Mouse (Mus musculus) naive thymus-derived CD4-positive, alpha-beta T cell, adult 2 months (primary cell): ENCODE data around the gene 2310033P09Rik.

Source experiments
- DNase-seq: peaks from one replicate; pipeline ENCODE4 v3.0.0-alpha.2; 2011; ENCODE audit warnings: low read depth

2310033P09Rik gene

DNA sequence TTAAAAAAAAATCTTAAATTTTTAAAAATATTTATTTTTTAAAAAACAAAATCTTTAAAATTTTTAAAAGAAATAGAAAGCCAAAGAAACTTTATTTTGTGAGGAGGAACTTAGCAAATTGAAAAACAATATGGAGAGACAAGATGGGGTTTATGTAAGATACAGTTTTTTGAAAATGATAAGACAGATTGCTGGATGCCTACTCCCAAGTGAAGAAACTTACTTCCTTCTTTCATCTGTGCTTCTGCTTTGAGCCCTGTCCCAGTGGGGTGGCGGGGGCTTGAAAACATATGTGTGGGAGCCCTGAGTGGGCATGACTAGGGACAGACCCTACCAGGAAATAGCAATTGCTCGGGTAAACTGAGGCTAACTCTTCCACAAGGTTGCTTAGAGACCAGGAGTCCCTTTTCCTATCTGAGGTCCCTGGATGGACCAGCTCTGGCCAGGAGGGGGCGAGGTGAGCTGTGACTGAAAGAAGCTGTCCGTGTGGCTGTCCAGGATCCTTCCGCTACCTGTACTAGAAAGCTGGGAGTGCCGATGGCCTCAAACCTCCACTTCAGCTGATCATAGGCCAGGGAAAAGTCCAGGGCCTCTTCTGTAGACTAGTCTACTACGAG, 22.1 kb downstream of the 2310033P09Rik start:
- DNase-seq: peak; percentile 73

DNA sequence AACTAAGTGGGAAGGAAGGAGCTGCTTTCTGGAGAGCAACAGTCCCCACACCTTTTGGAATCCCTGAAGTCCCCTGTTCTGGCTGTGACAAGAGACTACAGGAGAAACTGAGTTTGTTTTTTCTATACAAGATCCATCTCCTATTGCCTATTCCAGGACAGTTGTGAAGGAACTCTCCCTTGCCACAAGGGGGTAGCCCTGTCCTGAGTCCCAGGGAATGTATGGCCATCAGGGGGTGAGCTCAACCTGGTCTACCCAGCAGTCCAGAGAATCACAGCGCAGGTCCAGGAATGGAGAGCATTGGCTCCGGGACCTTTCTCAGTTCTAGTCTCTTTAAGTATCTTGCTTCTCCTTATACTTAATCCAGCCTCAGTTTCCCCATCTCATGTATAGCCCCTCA, 24.7 kb downstream of the 2310033P09Rik start:
- DNase-seq: no peak

DNA sequence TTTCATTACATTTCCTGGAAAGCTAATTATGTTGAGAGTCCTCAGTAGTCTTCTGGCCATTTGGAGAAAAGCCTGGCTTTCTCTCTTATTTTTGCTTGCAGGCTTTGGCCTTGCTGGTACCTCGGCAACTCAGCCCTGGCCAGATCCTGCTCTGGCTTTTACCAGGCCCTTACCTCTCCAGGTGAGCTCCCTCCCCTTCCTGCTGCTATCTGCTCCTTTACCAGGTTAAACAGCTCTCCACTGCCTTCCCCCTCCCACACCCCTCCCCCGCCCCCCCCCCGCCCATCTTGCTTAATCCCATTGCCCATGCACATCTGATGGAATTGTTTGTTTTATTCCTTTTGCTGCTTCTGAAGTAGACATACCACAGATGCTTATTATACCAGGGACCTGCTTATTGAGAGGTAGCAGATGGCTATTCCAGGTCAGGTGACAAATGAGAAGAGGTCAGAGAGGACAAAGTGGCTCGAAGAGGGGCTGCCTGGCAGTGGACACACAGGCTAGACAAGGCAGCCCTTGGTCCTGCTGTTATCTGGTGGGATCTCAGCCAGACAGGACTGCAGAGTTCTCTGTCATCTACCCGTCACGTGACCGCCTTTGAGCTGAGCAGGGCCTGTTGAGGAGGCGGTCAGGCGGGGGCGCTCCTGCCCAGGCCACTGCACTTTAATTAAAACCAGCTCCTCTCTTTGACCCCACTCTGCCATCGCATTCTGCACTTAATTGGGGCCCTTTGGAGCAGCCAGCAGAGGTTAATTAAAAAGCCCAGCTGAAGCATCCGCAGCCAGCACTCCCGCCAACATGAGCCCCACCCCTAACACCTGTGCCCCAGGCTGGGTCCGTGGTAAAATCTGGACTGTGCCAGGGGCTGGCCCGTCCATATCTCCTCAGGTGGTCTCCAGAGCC, 30.7 kb downstream of the 2310033P09Rik start:
- DNase-seq: peak; percentile 39

GRCm38 (mm10) chr11:59239428-59239785, 31.3 kb downstream of the 2310033P09Rik start:
- no peak for DNase-seq

DNA sequence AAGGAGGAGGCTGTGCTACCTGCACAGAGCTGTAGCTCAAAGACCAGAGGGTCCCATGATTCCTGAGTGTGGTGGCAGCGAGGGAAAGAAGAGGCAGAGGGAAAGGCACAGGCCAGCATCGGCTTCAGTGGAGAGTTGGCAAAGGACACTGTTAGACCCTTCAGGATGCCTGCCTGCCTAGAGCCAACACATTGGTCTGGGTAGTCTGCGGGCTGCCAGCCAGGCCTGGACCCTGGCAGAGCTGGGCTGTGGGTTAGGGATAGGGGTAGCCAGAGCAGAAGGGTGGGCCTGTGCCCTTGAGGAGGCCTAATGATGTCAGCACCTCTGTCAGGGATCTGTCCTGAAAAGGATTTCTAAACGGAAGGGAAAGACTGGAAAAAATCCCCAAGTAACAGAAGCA, 31.7 kb downstream of the 2310033P09Rik start:
- no peak for DNase-seq

DNA sequence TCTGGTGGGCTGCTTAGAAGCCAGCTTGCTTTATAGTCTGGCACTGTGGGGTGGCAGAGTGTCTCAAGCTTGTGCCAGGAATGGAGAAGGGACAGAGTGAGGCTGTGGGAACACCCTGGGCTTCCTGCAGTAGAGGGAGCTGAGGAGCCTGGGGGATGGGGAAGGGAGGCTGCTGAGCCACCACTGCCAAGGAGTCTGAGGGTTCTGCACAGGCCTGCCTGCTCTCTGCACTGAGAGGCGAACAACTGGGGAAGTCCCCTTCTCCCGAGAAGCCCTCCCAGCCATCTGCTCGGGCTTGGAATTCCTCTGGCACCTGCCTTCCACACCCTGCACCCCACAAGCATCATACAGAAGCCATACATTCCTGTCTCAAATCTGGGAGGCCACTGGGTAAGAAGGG, 33.7 kb downstream of the 2310033P09Rik start:
- no peak for DNase-seq

- no peak for DNase-seq
These were observed 35.7 kb downstream of the 2310033P09Rik start for GRCm38 (mm10) chr11:59243856-59244255.

- no peak for DNase-seq
These were observed 40.0 kb downstream of the 2310033P09Rik start for GRCm38 (mm10) chr11:59248101-59248500.

- DNase-seq: no peak
These were observed 51.5 kb downstream of the 2310033P09Rik start for GRCm38 (mm10) chr11:59259647-59260046.
